Mouse (Mus musculus) heart, embryonic 12.5 days (tissue): ENCODE data around the gene Herpud1. TPM values are rescaled to one million over a fixed set of nuclear protein-coding genes. Genes with fewer than 3 reads are reported as not detected.
A peak's percentile ranks its signal among the peaks of the same experiment; 100 is the strongest.

Experiments used
- ATAC-seq: fragments of 200-750 bp; cut with Nextera tagmentation; 2 replicates; pipeline ENCODE4 v1.8.0; 2017; ENCODE audit warnings: moderate TSS enrichment, moderate library complexity; ENCODE audit not compliant: insufficient number of reproducible peaks, low FRiP score
- H3K27ac ChIP-seq: fragments of 300-500 bp; sonication (generic); 2 replicates; pipeline ENCODE4 v1.5.1; 2016; ENCODE audit warnings: mild to moderate bottlenecking, moderate library complexity; ENCODE audit not compliant: poor library complexity, severe bottlenecking
- H3K27me3 ChIP-seq: fragments of 300-500 bp; sonication (generic); replicated peaks from 2 replicates; pipeline ENCODE4 v1.6.1; 2016; ENCODE audit warnings: mild to moderate bottlenecking, moderate library complexity
- H3K36me3 ChIP-seq: fragments of 300-500 bp; sonication (generic); 2 replicates; pipeline ENCODE4 v1.6.1; 2016; ENCODE audit warnings: mild to moderate bottlenecking, moderate library complexity
- H3K4me1 ChIP-seq: fragments of 300-500 bp; sonication (generic); replicated peaks from 2 replicates; pipeline ENCODE4 v1.6.1; 2016; ENCODE audit warnings: mild to moderate bottlenecking
- H3K4me2 ChIP-seq: fragments of 300-500 bp; sonication (generic); 2 replicates; pipeline ENCODE4 v1.6.1; 2016; ENCODE audit warnings: mild to moderate bottlenecking, moderate library complexity
- H3K4me3 ChIP-seq: fragments of 300-500 bp; sonication (generic); 2 replicates; pipeline ENCODE4 v1.5.1; 2016; ENCODE audit warnings: mild to moderate bottlenecking
- H3K9ac ChIP-seq: fragments of 300-500 bp; sonication (generic); 2 replicates; pipeline ENCODE4 v1.6.1; 2016; ENCODE audit warnings: mild to moderate bottlenecking, moderate library complexity
- H3K9me3 ChIP-seq: fragments of 300-500 bp; sonication (generic); replicated peaks from 2 replicates; pipeline ENCODE4 v1.6.1; 2016; ENCODE audit warnings: mild to moderate bottlenecking, moderate library complexity
- WGBS: fragments of 180-500 bp; shearing (Covaris S2); methylation state at CpG from one replicate; pipeline ENCODE4 v1.1.7; 2016; 5-methylcytosine and 5-hydroxymethylcytosine counted together
- polyA plus RNA-seq: library from polyadenylated mRNA; unstranded; fragments of >200 nt; fragmentation: Nextera tagmentation; extraction: Ambion mirVana; gene quantifications from 2 replicates; pipeline ENCODE4 v1.2.1, GENCODE M21; 2016

Gene Herpud1
- polyA plus RNA-seq: 73.1 and 74.9 TPM in 2 replicates

DNA sequence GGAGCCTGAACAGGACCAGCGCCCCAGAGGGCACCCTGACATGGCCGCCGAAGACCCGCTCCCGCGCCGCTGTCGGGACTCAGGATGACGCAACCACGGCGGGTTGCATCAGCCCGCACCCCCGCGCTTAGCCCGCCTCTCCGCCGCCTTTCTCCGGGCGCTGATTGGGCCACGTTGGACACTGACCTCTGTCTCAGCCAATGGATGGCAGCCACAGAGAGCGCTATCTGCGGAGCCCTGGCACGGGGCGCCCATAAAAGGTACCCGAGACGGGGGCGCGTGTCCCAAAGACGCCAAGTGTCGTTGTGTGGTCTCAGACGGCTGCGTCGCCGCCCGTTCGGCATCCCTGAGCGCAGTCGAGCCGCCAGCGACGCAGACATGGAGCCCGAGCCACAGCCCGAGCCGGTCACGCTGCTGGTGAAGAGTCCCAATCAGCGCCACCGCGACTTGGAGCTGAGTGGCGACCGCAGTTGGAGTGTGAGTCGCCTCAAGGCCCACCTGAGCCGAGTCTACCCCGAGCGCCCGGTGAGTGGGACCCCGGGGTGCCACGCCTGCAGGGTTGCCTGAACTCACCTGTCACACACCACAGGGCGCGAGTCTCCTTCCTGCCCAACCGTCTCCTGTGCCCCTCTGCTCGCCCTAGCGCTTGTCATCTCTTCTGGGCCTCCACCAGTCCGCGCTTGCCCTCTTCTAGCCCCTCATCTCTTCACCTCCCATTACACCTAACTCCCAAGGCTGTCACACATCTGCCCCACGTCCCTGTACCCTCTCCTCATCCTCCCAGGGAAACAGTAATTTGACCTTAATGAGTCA is at the start of gene Herpud1:
Herpud1 (plus strand) TSS at position 225 of the 813 bp plus-strand sequence.
- Histone ChIP-seq H3K9ac (peak within 1 kb of the TSS; percentile 96), H3K4me2 (peak within 1 kb of the TSS; percentile 84), H3K27me3 (no peaks in the 10 kb centered on the region), H3K9me3 (no peaks in the 10 kb centered on the region), H3K4me1 (peaks cover 17% of the 10 kb centered on the region), H3K27ac (peak within 1 kb of the TSS; percentile 94), H3K36me3 (peaks cover 23% of the 10 kb centered on the region), H3K4me3 (peak within 1 kb of the TSS; percentile 92)
- peak; percentile 99 for ATAC-seq
- WGBS: under 1% methylated on average over 65 of the region's 65 CpGs

DNA sequence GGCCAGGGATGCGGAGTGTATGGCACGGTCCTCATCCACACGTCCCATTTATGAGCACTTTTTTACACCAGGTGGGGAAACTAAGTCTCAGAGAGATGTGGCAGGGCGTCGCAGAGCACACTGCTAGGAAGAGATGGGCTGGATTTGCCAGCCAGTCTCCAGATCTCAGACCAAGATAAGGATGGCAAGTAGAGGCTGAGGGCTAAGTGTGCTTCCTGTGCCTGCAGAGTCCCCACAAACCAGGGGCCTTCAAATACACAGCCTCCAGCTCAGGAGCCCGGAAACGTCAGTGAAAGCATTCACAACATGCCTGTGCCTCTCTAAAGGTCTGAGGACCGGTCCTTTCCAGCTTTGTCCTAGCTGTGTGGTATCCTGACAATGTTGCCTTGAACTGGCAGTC is 48.7 kb upstream of the Herpud1 start:
- Histone ChIP-seq H3K27me3 (peaks cover 4% of the 10 kb centered on the region; the same call in 1 of the 2 replicates), H3K27ac (no peak overlapping the region), H3K4me2 (no peak overlapping the region), H3K9ac (no peak overlapping the region), H3K4me1 (no peaks in the 10 kb centered on the region), H3K9me3 (no peaks in the 10 kb centered on the region), H3K4me3 (no peak overlapping the region), H3K36me3 (no peaks in the 10 kb centered on the region)
- WGBS: 65% methylated on average over 8 of the region's 8 CpGs
- no peak for ATAC-seq

DNA sequence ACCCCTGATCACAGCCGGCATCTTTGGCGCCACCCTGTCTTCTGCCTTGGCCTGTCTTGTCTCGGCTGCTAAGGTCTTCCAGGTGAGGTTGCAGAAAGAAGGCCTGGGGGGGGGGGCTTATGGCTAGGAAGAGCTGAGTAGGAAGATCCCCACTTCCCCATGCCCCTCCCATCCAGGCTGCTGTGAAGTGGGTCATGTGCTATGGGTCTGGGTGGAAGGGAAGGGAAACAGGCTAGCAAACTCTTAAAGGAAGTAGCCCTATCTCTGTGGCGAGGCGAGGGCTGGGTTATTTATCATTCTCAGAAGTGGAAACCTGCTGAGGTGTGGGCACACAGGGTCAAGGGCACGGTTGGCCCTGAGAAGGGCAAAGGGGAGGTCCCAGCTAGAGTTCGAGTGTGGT is 45.4 kb upstream of the Herpud1 start:
- Histone ChIP-seq H3K4me2 (no peak overlapping the region), H3K36me3 (no peaks in the 10 kb centered on the region), H3K9ac (no peak overlapping the region), H3K9me3 (no peaks in the 10 kb centered on the region), H3K27ac (no peak overlapping the region), H3K4me1 (0 out of 2 replicates have a peak, but pooled peaks cover 4% of the 10 kb centered on the region), H3K4me3 (no peak overlapping the region), H3K27me3 (peaks cover 10% of the 10 kb centered on the region; the same call in 1 of the 2 replicates)
- 59% methylated on average over 7 of the region's 7 CpGs for WGBS
- ATAC-seq: no peak

DNA sequence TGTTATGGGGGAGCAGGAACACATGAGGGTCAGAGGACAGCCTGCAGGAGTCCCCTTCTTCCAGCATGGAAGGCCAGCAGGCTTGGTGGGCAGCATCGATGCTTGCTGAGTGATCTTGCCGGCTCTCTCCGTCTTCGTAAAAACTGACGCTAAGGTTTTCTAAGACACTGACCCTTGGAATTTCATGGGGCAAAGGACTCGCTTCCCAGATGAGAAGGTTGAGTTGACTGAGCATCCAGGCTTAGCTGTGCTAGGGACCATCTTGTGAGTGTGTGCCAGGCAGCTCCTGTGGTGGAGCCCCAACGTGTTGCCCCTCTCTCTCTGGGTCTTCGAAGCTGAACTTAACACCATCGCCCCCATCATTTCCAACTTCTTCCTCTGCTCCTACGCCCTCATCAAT is 43.5 kb upstream of the Herpud1 start:
- H3K4me3 ChIP-seq: no peak overlapping the region
- 86% methylated on average over 10 of the region's 10 CpGs for whole genome bisulfite sequencing
- 0 out of 2 replicates have a peak, but pooled peaks cover 4% of the 10 kb centered on the region for H3K4me1 ChIP-seq
- no peaks in the 10 kb centered on the region for H3K36me3 ChIP-seq
- ATAC-seq: no peak
- peaks cover 10% of the 10 kb centered on the region; the same call in 1 of the 2 replicates for H3K27me3 ChIP-seq
- no peak overlapping the region for H3K9ac ChIP-seq
- no peak overlapping the region for H3K27ac ChIP-seq
- H3K4me2 ChIP-seq: no peak overlapping the region
- H3K9me3 ChIP-seq: no peaks in the 10 kb centered on the region

DNA sequence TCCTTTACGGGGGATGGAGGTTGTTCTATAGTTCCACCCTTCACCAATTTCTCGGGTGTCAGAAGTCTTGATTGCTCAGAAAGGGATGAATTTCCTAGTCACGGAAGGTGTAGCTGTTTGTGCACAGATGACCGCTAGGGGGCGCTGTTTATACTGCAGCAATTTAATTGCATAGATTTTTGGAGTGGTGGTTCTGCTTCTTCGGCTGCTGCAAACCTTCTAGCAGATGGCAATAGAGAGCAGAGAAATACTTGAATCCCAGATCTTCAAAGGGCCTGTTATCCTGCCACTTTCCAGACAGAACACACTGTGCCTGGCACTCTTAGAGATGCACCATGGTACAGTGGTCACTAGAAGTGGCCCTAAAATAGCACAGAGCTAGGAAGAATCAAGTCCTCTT is 42.9 kb upstream of the Herpud1 start:
- Histone ChIP-seq H3K4me2 (no peak overlapping the region), H3K4me3 (no peak overlapping the region), H3K27me3 (0 out of 2 replicates have a peak, but pooled peaks cover 10% of the 10 kb centered on the region), H3K36me3 (no peaks in the 10 kb centered on the region), H3K9me3 (no peaks in the 10 kb centered on the region), H3K4me1 (0 out of 2 replicates have a peak, but pooled peaks cover 4% of the 10 kb centered on the region), H3K9ac (no peak overlapping the region), H3K27ac (no peak overlapping the region)
- 8% methylated on average over 6 of the region's 6 CpGs for WGBS
- ATAC-seq: no peak

DNA sequence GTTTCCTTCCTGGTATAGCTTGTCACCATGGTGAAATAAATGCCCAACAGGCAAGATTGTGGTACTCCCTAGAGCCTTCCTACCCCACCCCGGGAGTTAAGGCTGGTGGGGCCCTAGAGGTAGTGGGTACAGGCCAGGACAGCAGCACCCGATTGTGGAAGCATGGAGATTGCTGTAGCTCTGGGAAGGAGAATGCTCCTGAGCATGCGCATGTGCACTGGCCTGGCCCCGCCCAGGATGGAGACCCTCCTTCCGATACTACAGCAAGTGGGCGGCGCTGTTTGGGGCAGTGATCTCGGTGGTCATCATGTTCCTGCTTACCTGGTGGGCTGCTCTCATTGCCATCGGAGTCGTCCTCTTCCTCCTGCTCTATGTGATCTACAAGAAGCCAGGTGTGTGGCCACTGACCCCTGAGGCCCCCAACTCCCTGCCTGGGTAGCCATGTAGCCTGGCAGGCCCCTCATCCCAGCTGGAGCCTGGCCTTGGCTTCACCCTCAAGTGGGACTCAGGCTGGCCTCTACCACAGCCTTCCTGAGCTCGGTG is 42.4 kb upstream of the Herpud1 start:
- WGBS: 79% methylated on average over 11 of the region's 11 CpGs
- Histone ChIP-seq H3K4me1 (0 out of 2 replicates have a peak, but pooled peaks cover 4% of the 10 kb centered on the region), H3K4me3 (no peak overlapping the region), H3K27me3 (0 out of 2 replicates have a peak, but pooled peaks cover 10% of the 10 kb centered on the region), H3K27ac (no peak overlapping the region), H3K4me2 (no peak overlapping the region), H3K9ac (no peak overlapping the region), H3K9me3 (no peaks in the 10 kb centered on the region), H3K36me3 (no peaks in the 10 kb centered on the region)
- no peak for ATAC-seq

DNA sequence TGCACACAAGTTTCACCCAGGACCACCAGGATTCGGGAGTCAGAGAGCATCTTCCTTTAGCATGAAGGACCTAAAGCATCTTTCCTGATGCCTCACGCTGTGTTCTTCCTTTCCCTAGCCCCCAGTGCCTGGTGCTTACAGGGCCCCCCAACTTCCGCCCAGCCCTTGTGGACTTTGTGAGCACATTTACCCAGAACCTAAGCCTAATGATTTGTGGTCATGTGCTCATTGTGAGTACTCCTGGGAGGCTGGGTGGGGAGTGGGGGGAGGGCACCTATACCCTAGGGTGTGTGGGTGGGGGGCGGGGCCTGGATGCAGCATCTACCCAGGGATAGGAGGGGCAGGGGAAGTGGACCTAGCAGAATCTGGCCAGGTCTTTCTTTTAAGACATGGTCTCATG is 40.6 kb upstream of the Herpud1 start:
- no peaks in the 10 kb centered on the region for H3K9me3 ChIP-seq
- H3K4me2 ChIP-seq: no peak overlapping the region
- H3K27ac ChIP-seq: no peak overlapping the region
- H3K4me1 ChIP-seq: 0 out of 2 replicates have a peak, but pooled peaks cover 4% of the 10 kb centered on the region
- 76% methylated on average over 4 of the region's 4 CpGs for WGBS
- H3K27me3 ChIP-seq: 0 out of 2 replicates have a peak, but pooled peaks cover 6% of the 10 kb centered on the region
- no peak overlapping the region for H3K4me3 ChIP-seq
- no peak for ATAC-seq
- no peaks in the 10 kb centered on the region for H3K36me3 ChIP-seq
- H3K9ac ChIP-seq: no peak overlapping the region

DNA sequence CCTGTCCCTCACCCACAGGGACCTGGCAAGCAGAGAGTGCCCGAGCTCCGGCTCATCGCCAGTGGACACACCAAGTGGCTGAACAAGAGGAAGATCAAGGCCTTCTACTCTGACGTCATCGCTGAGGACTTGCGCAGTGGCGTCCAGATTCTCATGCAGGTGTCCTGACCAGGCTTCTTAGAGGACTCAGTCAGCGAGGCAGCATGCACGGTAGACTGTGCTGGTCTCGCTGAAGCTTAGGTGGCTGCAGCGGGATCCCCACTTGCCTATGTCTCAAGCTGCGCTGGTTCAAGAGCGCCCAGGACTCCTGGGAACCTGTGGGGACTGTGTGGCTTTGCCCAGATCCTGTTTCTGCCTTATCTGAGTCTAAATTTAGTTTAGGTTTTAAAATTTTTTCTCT is 40.0 kb upstream of the Herpud1 start:
- H3K36me3 ChIP-seq: no peaks in the 10 kb centered on the region
- no peak overlapping the region for H3K27ac ChIP-seq
- H3K4me1 ChIP-seq: 0 out of 2 replicates have a peak, but pooled peaks cover 4% of the 10 kb centered on the region
- no peak overlapping the region for H3K4me3 ChIP-seq
- no peak overlapping the region for H3K4me2 ChIP-seq
- WGBS: 87% methylated on average over 13 of the region's 13 CpGs
- no peak overlapping the region for H3K9ac ChIP-seq
- ATAC-seq: no peak
- no peaks in the 10 kb centered on the region for H3K9me3 ChIP-seq
- peaks cover 10% of the 10 kb centered on the region; the same call in 1 of the 2 replicates for H3K27me3 ChIP-seq

DNA sequence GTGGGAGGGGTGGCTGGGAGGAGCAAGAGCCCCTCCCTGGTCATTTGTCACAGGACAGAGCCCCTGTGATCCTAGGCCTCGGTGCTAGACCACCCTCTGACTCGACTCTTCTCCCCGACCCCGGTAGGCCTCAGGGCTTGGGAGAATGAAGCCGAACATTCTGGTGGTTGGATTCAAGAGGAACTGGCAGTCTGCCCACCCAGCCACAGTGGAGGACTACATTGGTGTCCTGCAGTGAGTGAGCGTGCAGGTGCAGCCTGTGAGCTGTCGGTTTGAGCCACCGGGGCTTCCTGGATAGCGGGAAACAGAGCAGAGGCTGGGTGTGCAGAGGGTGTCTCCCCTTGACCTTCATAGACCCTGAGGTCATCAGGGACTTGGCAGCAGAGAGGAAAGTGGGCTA is 37.8 kb upstream of the Herpud1 start:
- H3K9ac ChIP-seq: no peak overlapping the region
- no peak overlapping the region for H3K27ac ChIP-seq
- H3K4me3 ChIP-seq: no peak overlapping the region
- no peaks in the 10 kb centered on the region for H3K36me3 ChIP-seq
- H3K4me1 ChIP-seq: 0 out of 2 replicates have a peak, but pooled peaks cover 4% of the 10 kb centered on the region
- WGBS: 67% methylated on average over 9 of the region's 9 CpGs
- no peaks in the 10 kb centered on the region for H3K9me3 ChIP-seq
- H3K27me3 ChIP-seq: peaks cover 7% of the 10 kb centered on the region; the same call in 1 of the 2 replicates
- ATAC-seq: no peak
- H3K4me2 ChIP-seq: no peak overlapping the region

DNA sequence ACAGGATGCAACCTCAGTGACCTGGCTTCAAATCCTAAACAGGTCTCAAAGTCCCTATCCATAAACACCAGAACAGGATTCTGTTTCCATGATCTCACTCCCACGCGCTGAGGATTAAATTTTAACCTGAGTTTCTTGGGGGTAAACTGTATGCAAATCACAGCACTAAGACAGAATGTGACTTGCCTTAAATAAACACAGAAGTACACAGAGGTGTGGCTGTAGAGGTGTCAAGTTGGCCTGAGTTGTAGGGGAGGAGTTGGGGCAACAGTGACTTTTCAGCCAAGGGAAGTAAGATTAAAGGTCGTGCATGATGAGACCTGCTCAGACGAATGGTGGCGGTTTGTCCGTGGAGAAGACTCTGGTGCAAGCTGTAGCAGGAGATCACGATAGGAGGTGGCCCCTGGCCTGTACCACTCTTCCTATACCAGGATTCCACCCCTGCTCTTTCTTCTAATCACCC is 32.1 kb upstream of the Herpud1 start:
- Histone ChIP-seq H3K4me1 (peaks cover 26% of the 10 kb centered on the region), H3K27me3 (peaks cover 7% of the 10 kb centered on the region; the same call in 1 of the 2 replicates), H3K36me3 (no peaks in the 10 kb centered on the region), H3K9me3 (no peaks in the 10 kb centered on the region), H3K9ac (no peak overlapping the region), H3K4me3 (no peak overlapping the region), H3K27ac (no peak overlapping the region), H3K4me2 (no peak overlapping the region)
- 76% methylated on average over 7 of the region's 7 CpGs for WGBS
- ATAC-seq: no peak

DNA sequence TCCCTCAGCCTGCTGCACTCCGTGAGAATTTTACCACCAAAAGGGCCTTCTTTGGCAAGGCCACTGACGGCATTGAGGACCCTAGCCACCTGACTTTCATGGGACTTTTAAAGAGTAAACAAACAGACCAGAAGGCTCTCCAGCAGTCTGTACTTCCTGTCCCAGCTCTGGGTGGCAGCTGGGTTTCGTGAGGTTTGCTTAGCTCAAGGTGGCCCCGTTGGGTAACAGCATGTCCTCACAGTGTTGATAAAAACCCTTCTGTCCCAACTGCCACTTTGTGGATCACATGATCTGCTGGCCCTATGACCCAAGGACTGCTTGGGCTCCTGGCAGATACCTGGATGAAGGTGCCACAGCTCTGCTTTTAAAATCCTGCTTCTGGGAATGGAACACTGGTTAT is 31.7 kb upstream of the Herpud1 start:
- Histone ChIP-seq H3K27ac (no peak overlapping the region), H3K4me3 (no peak overlapping the region), H3K4me1 (peaks cover 27% of the 10 kb centered on the region), H3K4me2 (no peak overlapping the region), H3K27me3 (peaks cover 7% of the 10 kb centered on the region; the same call in 1 of the 2 replicates), H3K36me3 (no peaks in the 10 kb centered on the region), H3K9me3 (no peaks in the 10 kb centered on the region), H3K9ac (no peak overlapping the region)
- WGBS: 54% methylated on average over 4 of the region's 4 CpGs
- no peak for ATAC-seq
